Mouse (Mus musculus): ENCODE measurements around the gene Rrp8.
A peak's percentile ranks its signal among the peaks of the same experiment; 100 is the strongest.
"Not testable (repeated sequence)": the region's sequence is repeated elsewhere in the genome, so short reads cannot be mapped to it uniquely, and the experiment has no call there.

The Rrp8 gene

GRCm38 (mm10) chr7:105747776-105748175, 10.6 kb upstream of the Rrp8 start:
- DNase-seq (ENCODE audit: extremely low spot score): no peak

GRCm38 (mm10) chr7:105743926-105744590, 6.9 kb upstream of the Rrp8 start, which contains the start of gene Taf10:
Taf10 (minus strand) TSS chr7:105744361.
- peak; percentile 88 for DNase-seq (ENCODE audit: extremely low spot score)

- DNase-seq (ENCODE audit: extremely low spot score): not testable (repeated sequence)
Observed at GRCm38 (mm10) chr7:105743246-105743925, 6.2 kb upstream of the Rrp8 start.

- DNase-seq (ENCODE audit: extremely low spot score): not testable (repeated sequence)
Observed at GRCm38 (mm10) chr7:105742539-105743215, 5.5 kb upstream of the Rrp8 start.

- DNase-seq (ENCODE audit: extremely low spot score): no peak
Observed at GRCm38 (mm10) chr7:105741978-105742377, 4.8 kb upstream of the Rrp8 start.

- DNase-seq (ENCODE audit: extremely low spot score): no peak
Observed at GRCm38 (mm10) chr7:105740851-105741250, 3.7 kb upstream of the Rrp8 start.

GRCm38 (mm10) chr7:105740089-105740795, 3.1 kb upstream of the Rrp8 start:
- no peak for DNase-seq (ENCODE audit: extremely low spot score)

- peak; percentile 69 for DNase-seq (ENCODE audit: extremely low spot score)
Observed at GRCm38 (mm10) chr7:105738948-105739347, 1.8 kb upstream of the Rrp8 start.

GRCm38 (mm10) chr7:105738286-105738685, 1.1 kb upstream of the Rrp8 start:
- DNase-seq (ENCODE audit: extremely low spot score): no peak

- DNase-seq (ENCODE audit: extremely low spot score): no peak
Observed at GRCm38 (mm10) chr7:105737648-105738047, 463 bp upstream of the Rrp8 start.

GRCm38 (mm10) chr7:105736264-105736901, 802 bp downstream of the Rrp8 start, which contains the start of gene Ilk:
Ilk (plus strand) TSS chr7:105736592.
- peak; percentile 88 for DNase-seq (ENCODE audit: extremely low spot score)

- not testable (repeated sequence) for DNase-seq (ENCODE audit: extremely low spot score)
Observed at GRCm38 (mm10) chr7:105735464-105735863, 1.7 kb downstream of the Rrp8 start.

GRCm38 (mm10) chr7:105734826-105735225, 2.4 kb downstream of the Rrp8 start:
- DNase-seq (ENCODE audit: extremely low spot score): no peak

GRCm38 (mm10) chr7:105733836-105734235, 3.3 kb downstream of the Rrp8 start:
- no peak for DNase-seq (ENCODE audit: extremely low spot score)

GRCm38 (mm10) chr7:105728701-105729428, 8.3 kb downstream of the Rrp8 start:
- DNase-seq (ENCODE audit: extremely low spot score): no peak

- no peak for DNase-seq (ENCODE audit: extremely low spot score)
Observed at GRCm38 (mm10) chr7:105726980-105727325, 10.2 kb downstream of the Rrp8 start.

GRCm38 (mm10) chr7:105726144-105726979, 10.8 kb downstream of the Rrp8 start:
- DNase-seq (ENCODE audit: extremely low spot score): peak; percentile 55

- no peak for DNase-seq (ENCODE audit: extremely low spot score)
Observed at GRCm38 (mm10) chr7:105721916-105722315, 15.3 kb downstream of the Rrp8 start.

- no peak for DNase-seq (ENCODE audit: extremely low spot score)
Observed at GRCm38 (mm10) chr7:105715366-105715765, 21.8 kb downstream of the Rrp8 start.

- no peak for DNase-seq (ENCODE audit: extremely low spot score)
Observed at GRCm38 (mm10) chr7:105708733-105709132, 28.5 kb downstream of the Rrp8 start.
